Mouse (Mus musculus): ENCODE results near the gene Rec8.

The Rec8 gene

DNA sequence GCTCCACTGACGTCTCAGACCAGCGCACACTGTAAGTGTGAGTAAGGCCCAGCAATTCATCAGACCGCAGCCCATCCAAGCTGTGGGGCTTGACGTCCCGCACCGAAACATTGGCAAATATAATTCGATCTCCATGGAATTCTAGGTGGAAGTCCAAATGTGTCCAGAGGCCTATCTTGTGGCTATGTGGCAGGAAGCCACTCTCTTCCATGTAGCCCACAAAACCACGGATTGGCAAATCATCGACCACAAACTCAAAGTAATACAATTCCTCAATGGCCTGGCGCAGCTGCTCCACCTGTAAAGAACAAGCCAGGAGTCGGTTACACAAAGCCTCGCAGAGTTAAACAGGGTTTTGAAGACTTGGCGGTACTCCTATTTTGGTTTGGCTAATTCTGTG is 23.5 kb downstream of the Rec8 start:
- DNase-seq (ENCODE audit: low read depth, low spot score) = no peak

GRCm38 (mm10) chr14:55642679-55643059 is 24.8 kb downstream of the Rec8 start:
- DNase-seq (ENCODE audit: low read depth, low spot score) = no peak

DNA sequence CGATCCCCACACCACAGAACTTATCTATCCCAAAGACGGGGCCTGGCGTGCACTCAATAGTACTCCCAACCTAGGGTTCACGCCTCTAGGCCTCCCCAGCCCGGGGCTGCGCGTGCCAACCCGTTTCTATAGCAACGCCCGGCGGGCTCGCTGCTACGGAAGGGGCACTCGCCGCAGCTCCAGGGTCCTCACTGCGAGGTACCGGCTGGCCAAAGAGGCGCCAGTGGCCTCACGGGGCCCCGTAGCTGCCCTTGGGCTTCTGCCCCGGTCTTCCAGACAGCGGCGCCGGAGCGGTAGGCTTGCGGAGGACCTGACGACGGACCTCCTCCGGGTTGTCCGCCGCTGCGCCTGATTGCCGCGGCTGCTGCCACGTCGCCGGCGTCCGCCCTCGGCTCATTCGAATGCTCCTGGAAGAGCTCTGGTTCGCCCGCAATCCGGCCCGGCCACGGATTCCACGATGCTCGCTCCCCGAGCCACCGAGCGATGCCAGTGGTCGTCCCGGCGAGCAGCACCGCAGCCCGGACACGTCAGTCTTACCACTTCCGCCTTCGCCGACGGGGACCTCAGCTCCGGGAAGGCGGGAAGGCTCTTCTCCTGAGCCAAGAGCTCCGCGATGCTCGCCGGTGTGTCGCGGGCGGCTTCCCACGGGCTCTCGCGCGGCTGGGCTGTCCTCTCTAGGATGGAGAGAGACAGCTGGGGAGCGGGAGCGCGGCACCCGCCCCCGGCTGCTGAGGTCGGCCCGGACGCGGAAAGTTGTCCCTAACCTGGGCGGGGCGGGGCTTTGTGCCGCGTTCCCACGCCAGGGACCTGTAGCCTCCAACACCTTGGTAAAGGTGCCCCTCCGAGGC is 25.4 kb downstream of the Rec8 start, which contains the start of gene Tm9sf1:
Gene Tm9sf1 (minus strand): TSS at position 747 of the 848 bp plus-strand sequence.
- peak; percentile 66 for DNase-seq (ENCODE audit: low read depth, low spot score)

- no peak for DNase-seq (ENCODE audit: low read depth, low spot score)
Observed at GRCm38 (mm10) chr14:55644261-55644888, 26.5 kb downstream of the Rec8 start.

DNA sequence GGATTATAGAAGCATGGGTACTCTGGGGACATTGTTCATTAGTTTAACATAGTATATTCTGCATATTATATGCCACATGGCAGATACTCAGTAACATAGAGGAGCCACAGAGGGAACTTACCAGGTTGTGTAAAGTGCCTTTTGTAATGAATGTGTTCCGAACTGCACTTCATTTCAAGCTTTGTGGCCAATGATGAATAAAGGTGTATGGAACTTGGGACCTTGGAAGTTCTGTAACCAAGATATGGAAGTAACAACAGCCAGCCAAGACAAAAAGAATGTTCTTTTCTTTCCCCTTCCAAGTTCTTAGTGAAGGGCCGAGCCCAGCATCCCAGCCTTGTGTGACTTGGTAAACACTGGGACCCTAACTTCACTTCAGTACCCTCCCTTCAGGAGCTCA is 32.0 kb downstream of the Rec8 start, which contains the start of gene Tssk4:
Gene Tssk4 (plus strand): TSS at position 301 of the 400 bp plus-strand sequence.
- DNase-seq (ENCODE audit: low read depth, low spot score) = no peak

GRCm38 (mm10) chr14:55651528-55651927 is 33.7 kb downstream of the Rec8 start:
- DNase-seq (ENCODE audit: low read depth, low spot score) = no peak

GRCm38 (mm10) chr14:55656935-55657334 is 39.1 kb downstream of the Rec8 start:
- no peak for DNase-seq (ENCODE audit: low read depth, low spot score)

GRCm38 (mm10) chr14:55658011-55658410 is 40.2 kb downstream of the Rec8 start:
- DNase-seq (ENCODE audit: low read depth, low spot score) = no peak

- peak; percentile 88 for DNase-seq (ENCODE audit: low read depth, low spot score)
Observed at GRCm38 (mm10) chr14:55659960-55660573, 42.2 kb downstream of the Rec8 start, which contains the start of gene Mdp1. Gene Mdp1 (minus strand): TSS chr14:55660508.

DNA sequence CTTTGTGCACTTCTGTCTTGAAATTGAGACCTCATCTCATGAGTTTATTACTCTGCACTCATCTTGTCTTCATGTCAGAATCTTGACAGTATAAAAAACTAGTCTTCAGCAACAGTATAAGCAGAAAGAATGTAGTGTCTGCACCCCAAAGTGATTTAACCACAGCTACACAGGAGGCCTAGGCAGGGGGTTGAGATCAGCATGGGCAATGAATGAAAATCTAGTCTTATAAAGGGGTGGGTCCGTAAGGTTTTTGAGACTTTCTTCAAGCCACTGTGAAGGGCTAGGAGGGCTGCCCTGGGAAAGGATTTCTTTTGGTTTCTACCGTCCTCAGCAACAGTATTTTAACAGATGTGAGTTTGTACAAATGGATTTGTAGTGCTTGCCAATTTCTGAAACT is 42.8 kb downstream of the Rec8 start:
- no peak for DNase-seq (ENCODE audit: low read depth, low spot score)

GRCm38 (mm10) chr14:55671486-55671832 is 53.6 kb downstream of the Rec8 start:
- DNase-seq (ENCODE audit: low read depth, low spot score) = no peak

- peak; percentile 99 for DNase-seq (ENCODE audit: low read depth, low spot score)
Observed at GRCm38 (mm10) chr14:55671833-55672740, 54.2 kb downstream of the Rec8 start, which contains the start of the genes Gmpr2 and Nedd8. Gene Gmpr2 (plus strand): TSS chr14:55671941. Gene Nedd8 (minus strand): TSS chr14:55672124.

GRCm38 (mm10) chr14:55672741-55673060 is 54.9 kb downstream of the Rec8 start:
- no peak for DNase-seq (ENCODE audit: low read depth, low spot score)
